Mouse (Mus musculus): ENCODE results near the gene Srrm1.

GRCm38 (mm10) chr4:135335327-135336022 is 17.6 kb downstream of the Srrm1 start:
- TF ChIP-seq ZNF384 (IDR thresholded peaks at IDR 0.05; ENCODE audit: low read depth, low read length): no peak
- no peak for TF ChIP-seq CTCF (IDR thresholded peaks at IDR 0.05 in 2 of 3, conservative IDR thresholded peaks at IDR 0.05 in 1 of 3; ENCODE audit: control insufficient read depth in 1 of 3, insufficient read depth in 1 of 3, low read depth in 2 of 3, low read length in 3 of 3, poor library complexity in 1 of 3, severe bottlenecking in 1 of 3)
- TF ChIP-seq USF1 (IDR thresholded peaks at IDR 0.05; ENCODE audit: low read depth, low read length): no peak
